Mouse (Mus musculus) MEL (cell line): ENCODE results near the gene Ap1m1. TPM values are rescaled to one million over a fixed set of nuclear protein-coding genes. Genes with fewer than 3 reads are reported as not detected.

Source experiments
- DNase-seq: peaks from one replicate; pipeline ENCODE4 v3.0.0; 2011; ENCODE audit warnings: low read depth, low spot score
- H3K27ac ChIP-seq: 2 replicates; pipeline ENCODE4 v1.5.1; 2012; ENCODE audit warnings: low read depth, mild to moderate bottlenecking, control low read depth, low read length, moderate library complexity; ENCODE audit not compliant: control insufficient read depth
- H3K27me3 ChIP-seq, 2 experiments: fragments of 150-350 bp in 1 of 2; sonication (generic) in 1 of 2; 2 replicates each; pipeline ENCODE4 v1.6.1; 2012; ENCODE audit warnings: low read length in 2 of 2, mild to moderate bottlenecking in 2 of 2, improper control_type of control experiment in 1 of 2, moderate library complexity in 1 of 2; ENCODE audit not compliant: insufficient read depth in 2 of 2, control insufficient read depth in 1 of 2
- H3K36me3 ChIP-seq, 2 experiments: 2 replicates each; pipeline ENCODE4 v1.6.1; 2012 to 2014; ENCODE audit warnings: low read length in 2 of 2, improper control_type of control experiment in 1 of 2, inconsistent platforms in 1 of 2, mild to moderate bottlenecking in 1 of 2; ENCODE audit not compliant: insufficient read depth in 2 of 2, control insufficient read depth in 1 of 2
- H3K4me1 ChIP-seq, 2 experiments: fragments of 150-350 bp in 1 of 2; sonication (generic) in 1 of 2; 2 replicates each; pipeline ENCODE4 v1.6.1; 2012; ENCODE audit warnings: low read length in 2 of 2, improper control_type of control experiment in 1 of 2, mild to moderate bottlenecking in 1 of 2; ENCODE audit not compliant: insufficient read depth in 2 of 2, control insufficient read depth in 1 of 2
- H3K4me3 ChIP-seq, 2 experiments: fragments of 150-350 bp in 1 of 2; sonication (generic) in 1 of 2; 2 replicates each; pipeline ENCODE4 v1.5.1; 2012; ENCODE audit warnings: low read depth in 2 of 2, low read length in 2 of 2, mild to moderate bottlenecking in 2 of 2, moderate library complexity in 2 of 2, control low read depth in 1 of 2, improper control_type of control experiment in 1 of 2; ENCODE audit not compliant: control insufficient read depth in 1 of 2, insufficient read depth in 1 of 2
- H3K79me2 ChIP-seq: 2 replicates; pipeline ENCODE4 v1.6.1; 2012; ENCODE audit warnings: mild to moderate bottlenecking, low read length, moderate library complexity; ENCODE audit not compliant: control insufficient read depth, poor library complexity, insufficient read depth
- H3K9ac ChIP-seq: 2 replicates; pipeline ENCODE4 v1.6.1; 2012; ENCODE audit warnings: low read depth, mild to moderate bottlenecking, control low read depth, low read length, moderate library complexity; ENCODE audit not compliant: control insufficient read depth, poor library complexity, severe bottlenecking
- H3K9me3 ChIP-seq: fragments of 150-350 bp; sonication (generic); replicated peaks from 2 replicates; pipeline ENCODE4 v1.6.1; 2012; ENCODE audit warnings: mild to moderate bottlenecking, low read length, improper control_type of control experiment, moderate library complexity; ENCODE audit not compliant: insufficient read depth
- CTCF ChIP-seq, 3 experiments: IDR thresholded peaks in 2 of 3; conservative IDR thresholded peaks in 1 of 3; 2 replicates each; pipeline ENCODE4 v1.5.1; 2011 to 2012; ENCODE audit warnings: low read length in 3 of 3, low read depth in 2 of 3, mild to moderate bottlenecking in 2 of 3, improper control_type of control experiment in 1 of 3, inconsistent platforms in 1 of 3, mixed read lengths in 1 of 3, moderate library complexity in 1 of 3; ENCODE audit not compliant: control insufficient read depth in 1 of 3, insufficient read depth in 1 of 3, poor library complexity in 1 of 3, severe bottlenecking in 1 of 3
- ELF1 ChIP-seq: IDR thresholded peaks from 2 replicates; pipeline ENCODE4 v1.6.1; 2014; ENCODE audit warnings: low read depth, mild to moderate bottlenecking, inconsistent platforms, low read length, improper control_type of control experiment, moderate library complexity
- HCFC1 ChIP-seq: IDR thresholded peaks from 2 replicates; pipeline ENCODE4 v1.6.1; 2012; ENCODE audit warnings: low read depth, mild to moderate bottlenecking, inconsistent platforms, low read length, improper control_type of control experiment, moderate library complexity
- JUND ChIP-seq: IDR thresholded peaks from 2 replicates; pipeline ENCODE4 v1.6.1; 2011; ENCODE audit warnings: low read depth, mild to moderate bottlenecking, improper control_type of control experiment, low read length
- MXI1 ChIP-seq: IDR thresholded peaks from 2 replicates; pipeline ENCODE4 v1.6.1; 2011; ENCODE audit warnings: mild to moderate bottlenecking, low read depth, low read length, improper control_type of control experiment
- MYB ChIP-seq: IDR thresholded peaks from 2 replicates; pipeline ENCODE4 v1.6.1; 2011; ENCODE audit warnings: mild to moderate bottlenecking, low read depth, low read length, improper control_type of control experiment
- POLR2A ChIP-seq, 2 experiments: IDR thresholded peaks; 2 replicates each; pipeline ENCODE4 v1.6.1; 2011 to 2012; ENCODE audit warnings: low read length in 2 of 2, mild to moderate bottlenecking in 2 of 2, control low read depth in 1 of 2, improper control_type of control experiment in 1 of 2, low read depth in 1 of 2, moderate library complexity in 1 of 2; ENCODE audit not compliant: control insufficient read depth in 1 of 2, insufficient read depth in 1 of 2, poor library complexity in 1 of 2
- RAD21 ChIP-seq: IDR thresholded peaks from 2 replicates; pipeline ENCODE4 v1.6.1; 2011; ENCODE audit warnings: mild to moderate bottlenecking, low read depth, low read length, improper control_type of control experiment
- SMC3 ChIP-seq: IDR thresholded peaks from 2 replicates; pipeline ENCODE4 v1.6.1; 2011; ENCODE audit warnings: low read depth, low read length, improper control_type of control experiment
- TCF12 ChIP-seq: IDR thresholded peaks from 2 replicates; pipeline ENCODE4 v1.6.1; 2014; ENCODE audit warnings: low read depth, mild to moderate bottlenecking, inconsistent platforms, low read length, improper control_type of control experiment, moderate library complexity
- USF1 ChIP-seq: IDR thresholded peaks from 2 replicates; pipeline ENCODE4 v1.6.1; 2014; ENCODE audit warnings: low read depth, mild to moderate bottlenecking, inconsistent platforms, low read length, improper control_type of control experiment, moderate library complexity
- USF2 ChIP-seq, 2 experiments: IDR thresholded peaks; 2 replicates each; pipeline ENCODE4 v1.6.1; 2011 to 2012; ENCODE audit warnings: improper control_type of control experiment in 2 of 2, low read length in 2 of 2, borderline replicate concordance in 1 of 2, inconsistent platforms in 1 of 2, low read depth in 1 of 2, mild to moderate bottlenecking in 1 of 2; ENCODE audit not compliant: insufficient read depth in 1 of 2
- ZMIZ1 ChIP-seq: IDR thresholded peaks from 2 replicates; pipeline ENCODE4 v1.6.1; 2012; ENCODE audit warnings: low read depth, mild to moderate bottlenecking, inconsistent platforms, low read length, improper control_type of control experiment, moderate library complexity
- polyA plus RNA-seq, 2 experiments: library from polyadenylated mRNA; stranded (reverse) in 1 of 2; unstranded in 1 of 2; fragments of >175 nt in 1 of 2; fragments of >200 nt in 1 of 2; gene quantifications; 2 replicates each; pipeline versions ENCODE4 v1.2.1 to v1.2.4; 2012; ENCODE audit warnings: low replicate concordance in 2 of 2, low read depth in 1 of 2; ENCODE audit not compliant: insufficient read length in 2 of 2, insufficient read depth in 1 of 2, missing spikeins in 1 of 2
- total RNA-seq: library from RNA; depleted of rRNA; stranded (reverse); fragments of 300-350 nt; gene quantifications from 2 replicates; pipeline ENCODE4 v1.2.3, GENCODE M21; 2012

Ap1m1 gene
- total and polyA plus RNA-seq, 3 experiments: 47.4 to 117 TPM; not detected in 1

DNA sequence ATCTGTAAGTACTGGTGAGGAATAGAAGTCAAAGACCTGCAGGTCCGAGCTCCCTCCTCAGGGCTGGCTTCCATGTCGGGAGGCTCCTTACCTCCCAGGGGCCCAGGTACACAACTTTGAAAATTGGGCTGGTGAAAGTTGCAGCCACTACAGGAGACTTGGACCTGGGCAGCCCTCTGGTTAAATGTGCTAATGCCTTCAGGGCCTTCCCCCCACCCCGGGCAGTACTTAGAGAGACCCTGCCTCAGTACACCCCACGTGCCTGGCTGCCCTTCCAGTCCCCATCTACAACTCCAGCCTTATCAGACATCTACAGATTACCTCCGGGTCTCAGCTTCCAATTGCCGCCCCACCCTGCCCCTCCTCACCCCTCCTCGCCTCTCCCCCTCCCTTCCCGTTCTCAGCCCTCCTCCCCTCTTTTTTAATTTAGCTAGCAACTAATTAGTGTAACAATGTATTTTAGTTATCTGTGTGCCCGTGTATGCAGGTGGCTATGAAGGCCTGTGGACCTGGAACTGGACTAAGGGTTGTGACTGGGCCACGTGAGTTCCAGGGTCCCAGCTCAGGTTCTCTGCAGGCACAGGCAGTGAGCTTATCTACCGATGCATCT, 31.3 kb downstream of the Ap1m1 start:
- H3K9ac ChIP-seq: no peak overlapping the region

DNA sequence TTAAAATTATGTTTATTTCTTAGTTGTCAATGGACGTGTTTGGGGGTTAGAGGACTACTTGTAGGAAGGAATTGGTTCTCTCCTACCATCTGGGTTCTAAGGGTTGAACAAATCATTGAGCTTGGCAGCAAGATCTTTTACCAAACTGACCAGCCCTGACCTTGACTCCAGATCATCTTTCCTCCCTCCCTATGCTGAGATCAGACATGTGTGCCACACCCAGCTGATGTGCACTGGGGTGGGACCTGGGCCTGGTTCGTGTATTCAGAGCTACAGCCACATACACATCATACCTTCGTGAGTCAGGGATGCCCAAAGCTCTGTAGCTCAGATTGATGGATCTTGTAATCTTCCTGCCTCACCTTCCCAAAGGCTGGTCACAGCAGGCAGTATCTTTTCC, 31.9 kb downstream of the Ap1m1 start:
- H3K4me1 ChIP-seq: peaks cover 0 to 35% of the 10 kb centered on the region in 2 experiments; a peak in 2 of 4 replicates
- H3K9me3 ChIP-seq: no peaks in the 10 kb centered on the region
- no peak for TF ChIP-seq TCF12
- H3K79me2 ChIP-seq: no peaks in the 10 kb centered on the region
- H3K4me3 ChIP-seq: no peak overlapping the region
- H3K36me3 ChIP-seq: peaks cover 0 to 20% of the 10 kb centered on the region in 2 experiments; a peak in 2 of 4 replicates
- H3K27me3 ChIP-seq: no peaks in the 10 kb centered on the region
- DNase-seq: no peak
- no peak overlapping the region for H3K9ac ChIP-seq
- no peak overlapping the region for H3K27ac ChIP-seq

More for the DNA sequence above, 31.3 kb downstream of the Ap1m1 start:
- TF ChIP-seq ZMIZ1 (no peak), POLR2A (IDR thresholded peaks at IDR 0.05; ENCODE audit: control insufficient read depth in 1 of 2, insufficient read depth in 1 of 2, low read depth in 1 of 2, low read length in 2 of 2, poor library complexity in 1 of 2) (no peak), RAD21 (no peak), JUND (no peak), HCFC1 (no peak)
- H3K27ac ChIP-seq: no peak overlapping the region
- DNase-seq: no peak
- H3K4me3 ChIP-seq: no peak overlapping the region
- no peaks in the 10 kb centered on the region for H3K9me3 ChIP-seq
- H3K36me3 ChIP-seq: peaks cover 0 to 20% of the 10 kb centered on the region in 2 experiments; a peak in 2 of 4 replicates
- peaks cover 0 to 33% of the 10 kb centered on the region in 2 experiments; a peak in 2 of 4 replicates for H3K4me1 ChIP-seq
- H3K27me3 ChIP-seq: no peaks in the 10 kb centered on the region
- H3K79me2 ChIP-seq: no peaks in the 10 kb centered on the region

DNA sequence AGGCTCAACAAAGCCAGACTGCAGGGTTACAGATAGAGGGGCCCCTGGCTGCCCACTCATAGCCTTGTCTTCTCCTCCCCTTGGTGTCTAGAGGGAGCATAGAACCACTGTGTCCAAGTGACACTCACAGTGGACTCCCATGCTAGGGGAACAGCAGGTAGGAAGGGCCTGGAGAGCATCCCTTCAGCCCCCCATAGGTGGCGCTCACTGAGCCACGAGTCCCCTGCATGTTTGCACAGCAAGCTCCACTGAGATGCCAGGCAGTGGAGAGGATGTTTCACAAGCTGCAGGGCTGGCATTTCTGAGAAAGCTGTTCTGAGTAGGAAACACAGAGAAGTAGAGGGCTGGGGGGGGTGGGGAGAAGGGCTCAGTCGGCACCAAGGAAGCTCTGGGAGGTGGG, 32.5 kb downstream of the Ap1m1 start:
- H3K9me3 ChIP-seq: no peaks in the 10 kb centered on the region
- H3K27me3 ChIP-seq: no peaks in the 10 kb centered on the region
- no peak overlapping the region for H3K9ac ChIP-seq
- DNase-seq: peak; percentile 64
- peaks cover 3 to 41% of the 10 kb centered on the region in 2 experiments; a peak in 3 of 4 replicates for H3K4me1 ChIP-seq
- H3K79me2 ChIP-seq: no peaks in the 10 kb centered on the region
- TF ChIP-seq USF1: no peak
- TF ChIP-seq ELF1: no peak
- TF ChIP-seq RAD21: peak; percentile 32
- TF ChIP-seq MXI1: no peak
- TF ChIP-seq JUND: no peak
- TF ChIP-seq SMC3: peak; percentile 43
- peak; percentile 54 to 73 (median 59) for TF ChIP-seq CTCF (IDR thresholded peaks at IDR 0.05 in 2 of 3, conservative IDR thresholded peaks at IDR 0.05 in 1 of 3; ENCODE audit: control insufficient read depth in 1 of 3, insufficient read depth in 1 of 3, low read depth in 2 of 3, low read length in 3 of 3, poor library complexity in 1 of 3, severe bottlenecking in 1 of 3)
- TF ChIP-seq USF2 (IDR thresholded peaks at IDR 0.05; ENCODE audit: borderline replicate concordance in 1 of 2, insufficient read depth in 1 of 2, low read depth in 1 of 2, low read length in 2 of 2): no peak
- no peak for TF ChIP-seq MYB
- no peak overlapping the region for H3K4me3 ChIP-seq
- H3K27ac ChIP-seq: no peak overlapping the region
- peaks cover 0 to 25% of the 10 kb centered on the region in 2 experiments; a peak in 2 of 4 replicates for H3K36me3 ChIP-seq
